Mouse (Mus musculus): Measurements from ENCODE around the gene Tsku. TPM values are rescaled to one million over a fixed set of nuclear protein-coding genes. Genes with fewer than 3 reads are reported as not detected.

The Tsku gene
- polyA plus RNA-seq, 1 experiment from 2014 or later: 22.5 TPM

DNA sequence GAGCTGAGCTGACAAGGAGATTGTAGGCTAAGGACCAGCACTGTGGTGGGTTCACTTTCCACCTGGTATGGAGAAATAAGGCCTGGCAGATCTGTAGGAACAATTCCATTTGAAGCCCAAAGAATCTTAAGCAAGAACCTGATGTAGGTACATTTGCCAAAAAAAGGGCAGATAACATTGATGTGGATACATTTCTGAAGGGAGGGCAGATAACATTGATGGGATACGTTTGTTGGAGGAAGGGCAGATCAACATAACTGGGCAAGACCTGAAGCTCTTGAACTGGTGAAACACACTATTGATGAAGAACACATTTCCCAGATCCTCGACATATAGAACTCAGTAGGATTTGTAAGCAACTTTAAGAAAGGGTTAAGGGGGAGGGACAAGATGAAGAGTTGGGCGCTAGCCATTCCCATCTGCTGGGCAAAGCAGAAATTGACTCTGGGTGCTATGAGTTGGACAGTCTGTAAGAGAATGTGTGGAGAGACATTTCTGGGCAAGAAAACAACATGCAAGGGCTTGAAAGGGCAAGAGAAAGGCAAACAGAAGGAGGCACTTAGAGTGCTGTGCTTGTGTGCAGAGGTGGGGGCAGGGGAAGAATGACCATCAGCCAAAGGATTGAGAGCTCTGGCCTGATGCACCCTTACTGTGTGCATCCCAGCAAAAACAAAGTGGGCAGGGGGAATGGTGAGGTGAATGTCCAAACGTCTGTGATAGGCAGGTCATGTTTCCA lies 48.8 kb downstream of the Tsku start:
- CTCF ChIA-PET: interaction anchor here (0.9 to 2.3 kb wide), 5 partner anchors 9 to 118 kb away, joined by 3 to 12 read pairs (median 4); partner anchors contain the start of gene Acer3
- in situ Hi-C loops (cut with MboI; ENCODE audit: low pct_unique_long_range_greater_than_20kb): no loop called here
- DNase-seq (ENCODE audit: low read depth, low spot score): no peak
- POLR2A ChIA-PET: interaction anchor here (0.6 kb wide), 1 partner anchor 47 kb away, joined by 4 read pairs; no protein-coding TSS in a partner anchor
- no peak for ATAC-seq
- TF ChIP-seq CTCF (IDR thresholded peaks at IDR 0.05): no peak
- no peaks in the 10 kb centered on the region for H3K27me3 ChIP-seq

DNA sequence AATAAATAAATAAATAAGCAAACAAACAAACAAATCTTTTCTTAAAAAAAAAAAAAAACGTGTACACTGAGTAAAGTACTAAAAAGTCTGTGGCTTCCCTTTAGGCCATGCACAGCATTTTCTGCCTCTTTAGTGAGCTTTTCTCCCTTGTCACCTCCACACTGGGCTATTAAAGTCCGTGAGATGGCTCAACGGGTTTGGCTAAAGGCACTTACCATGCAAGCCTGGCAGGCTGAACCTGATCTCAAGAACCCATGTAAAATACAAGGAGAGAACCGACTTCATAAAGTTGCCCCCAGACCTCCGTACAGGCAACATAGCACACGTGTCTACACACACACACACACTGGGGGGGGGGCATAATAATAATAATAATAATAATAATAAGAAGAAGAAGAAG lies 50.9 kb downstream of the Tsku start:
- ATAC-seq: no peak
- H3K27me3 ChIP-seq: no peaks in the 10 kb centered on the region
- DNase-seq (ENCODE audit: low read depth, low spot score): no peak
- no peak for TF ChIP-seq CTCF (IDR thresholded peaks at IDR 0.05)
- CTCF ChIA-PET: interaction anchor here (1.3 to 1.7 kb wide), 3 partner anchors 30 to 125 kb away, joined by 3 read pairs; no protein-coding TSS in a partner anchor
- POLR2A ChIA-PET: interaction anchor here (0.7 kb wide), 1 partner anchor 137 kb away, joined by 3 read pairs; no protein-coding TSS in a partner anchor
- in situ Hi-C loops (cut with MboI; ENCODE audit: low pct_unique_long_range_greater_than_20kb): no loop called here

DNA sequence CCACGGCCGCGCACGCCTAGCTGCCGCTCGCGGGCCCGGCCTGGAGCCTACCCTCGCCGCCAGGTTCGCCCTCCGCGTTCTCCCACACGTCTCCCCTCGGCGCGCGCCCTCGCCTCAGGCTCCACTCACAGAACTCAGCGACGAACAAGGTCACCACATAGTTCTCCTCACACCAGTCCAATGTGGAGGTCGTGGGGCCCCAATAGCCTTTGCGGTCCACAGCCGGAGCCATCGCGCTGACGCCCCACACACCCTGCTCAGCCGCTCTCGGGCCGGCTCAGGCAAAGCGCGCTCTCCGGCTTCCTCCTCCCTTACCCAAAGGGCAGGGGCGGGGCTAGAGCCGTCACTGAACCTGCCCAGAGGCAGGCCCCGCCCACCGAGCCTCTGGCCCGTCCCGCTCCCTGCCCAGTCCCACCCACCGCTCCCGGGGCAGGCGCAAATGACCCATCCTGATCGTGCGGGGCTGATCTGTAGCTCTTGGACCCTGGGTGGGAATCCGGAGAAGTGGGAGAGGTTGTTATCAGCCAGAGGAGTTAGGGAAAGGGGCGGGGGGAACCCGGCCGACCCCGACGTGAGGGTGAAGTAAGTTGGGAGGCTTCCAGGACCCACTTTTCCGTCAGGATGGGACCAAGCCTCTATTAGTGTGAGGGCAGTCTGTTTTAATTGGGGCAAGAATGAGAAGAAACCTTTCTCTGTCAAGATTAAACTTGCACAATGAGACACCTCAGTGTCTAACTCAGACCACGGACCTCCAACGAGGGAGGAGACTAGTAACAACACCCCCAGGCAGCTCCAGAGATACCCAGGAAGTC lies 51.7 kb downstream of the Tsku start:
- ChIA-PET CTCF (interaction anchor here (1.0 to 1.7 kb wide), 5 partner anchors 20 to 126 kb away, joined by 3 to 4 read pairs (median 3); no protein-coding TSS in a partner anchor), POLR2A (interaction anchor here (0.6 to 1.0 kb wide), 2 partner anchors 17 to 26 kb away, joined by 4 to 5 read pairs; no protein-coding TSS in a partner anchor)
- in situ Hi-C loops (cut with MboI; ENCODE audit: low pct_unique_long_range_greater_than_20kb): no loop called here
- no peak for DNase-seq (ENCODE audit: low read depth, low spot score)
- ATAC-seq: peak; percentile 97
- no peaks in the 10 kb centered on the region for H3K27me3 ChIP-seq
- no peak for TF ChIP-seq CTCF (IDR thresholded peaks at IDR 0.05)

DNA sequence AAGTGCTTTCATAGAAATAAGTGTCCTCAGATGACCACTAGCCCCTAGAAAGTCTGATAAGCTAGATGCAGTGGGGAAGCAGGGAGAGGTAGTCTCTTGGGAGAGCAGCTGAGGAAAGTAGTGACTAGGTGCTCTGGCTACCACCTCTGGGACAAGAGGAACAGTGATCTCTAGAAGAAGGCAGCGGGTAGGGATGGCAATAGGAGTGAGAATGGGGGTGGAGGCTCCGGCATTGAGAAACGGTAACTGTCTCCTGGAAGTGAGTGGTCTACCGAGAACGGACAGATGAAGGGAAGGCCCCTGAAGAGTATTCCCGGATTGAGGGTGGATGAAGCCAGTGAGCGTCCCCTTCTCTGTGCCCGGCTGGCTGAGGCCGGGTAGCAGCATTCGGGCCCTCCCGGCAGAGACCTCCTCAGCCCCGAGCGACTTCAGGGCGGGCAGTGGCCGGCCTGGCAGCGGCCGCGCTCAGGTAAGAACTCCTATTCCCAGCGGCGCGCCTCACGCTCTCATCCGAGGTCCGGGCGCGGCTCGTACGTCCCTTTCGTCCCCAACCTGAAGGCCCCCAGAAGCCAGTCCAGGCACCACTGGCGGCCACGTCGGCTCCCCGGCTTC lies 52.4 kb downstream of the Tsku start:
- TF ChIP-seq CTCF (IDR thresholded peaks at IDR 0.05): no peak
- ATAC-seq: peak; percentile 47
- DNase-seq (ENCODE audit: low read depth, low spot score): no peak
- in situ Hi-C loops (cut with MboI; ENCODE audit: low pct_unique_long_range_greater_than_20kb): no loop called here
- H3K27me3 ChIP-seq: no peaks in the 10 kb centered on the region
- CTCF ChIA-PET: interaction anchor here (1.0 to 1.5 kb wide), 4 partner anchors 19 to 39 kb away, joined by 3 to 5 read pairs (median 4); no protein-coding TSS in a partner anchor
- POLR2A ChIA-PET: interaction anchor here (0.5 to 1.0 kb wide), 2 partner anchors 16 to 22 kb away, joined by 4 to 5 read pairs; no protein-coding TSS in a partner anchor

DNA sequence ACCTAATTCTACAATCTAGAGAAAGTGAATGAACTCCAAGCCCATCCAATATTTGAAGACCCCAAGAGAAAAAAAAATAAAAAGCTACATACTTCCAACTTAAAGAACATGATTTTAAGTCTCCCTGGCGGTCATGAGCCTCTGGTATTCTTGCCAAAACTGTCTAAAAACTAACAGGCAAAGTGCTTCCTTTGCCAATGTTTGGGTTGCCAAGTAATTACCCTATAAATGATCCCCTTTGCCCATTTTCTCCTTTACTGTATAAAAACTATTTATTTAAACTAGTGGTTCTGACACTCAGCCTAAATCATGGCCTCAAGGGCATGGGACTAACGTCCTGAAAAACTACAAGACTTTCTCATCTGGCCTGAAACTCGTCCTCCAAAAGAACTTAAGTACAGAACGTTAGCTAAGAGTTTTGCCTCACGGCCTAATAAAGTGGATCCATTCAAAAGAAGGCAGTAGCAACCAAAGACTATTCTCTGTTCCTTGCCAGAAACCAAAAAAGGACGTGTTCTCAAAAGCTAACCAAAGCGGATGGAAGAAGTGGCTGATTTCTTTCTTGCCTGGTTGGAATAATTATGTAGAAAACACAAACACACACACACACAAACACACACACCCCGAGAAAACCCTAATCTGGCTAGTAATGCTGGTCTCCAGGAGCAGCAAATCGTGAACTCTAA lies 53.1 kb downstream of the Tsku start:
- ATAC-seq (no peak), DNase-seq (ENCODE audit: low read depth, low spot score) (no peak)
- H3K27me3 ChIP-seq: no peaks in the 10 kb centered on the region
- in situ Hi-C loops (cut with MboI; ENCODE audit: low pct_unique_long_range_greater_than_20kb): no loop called here
- CTCF ChIA-PET: interaction anchor here (0.9 to 1.5 kb wide), 4 partner anchors 18 to 131 kb away, joined by 3 to 5 read pairs (median 4); no protein-coding TSS in a partner anchor
- TF ChIP-seq CTCF (IDR thresholded peaks at IDR 0.05): no peak
- POLR2A ChIA-PET: no interaction called here

DNA sequence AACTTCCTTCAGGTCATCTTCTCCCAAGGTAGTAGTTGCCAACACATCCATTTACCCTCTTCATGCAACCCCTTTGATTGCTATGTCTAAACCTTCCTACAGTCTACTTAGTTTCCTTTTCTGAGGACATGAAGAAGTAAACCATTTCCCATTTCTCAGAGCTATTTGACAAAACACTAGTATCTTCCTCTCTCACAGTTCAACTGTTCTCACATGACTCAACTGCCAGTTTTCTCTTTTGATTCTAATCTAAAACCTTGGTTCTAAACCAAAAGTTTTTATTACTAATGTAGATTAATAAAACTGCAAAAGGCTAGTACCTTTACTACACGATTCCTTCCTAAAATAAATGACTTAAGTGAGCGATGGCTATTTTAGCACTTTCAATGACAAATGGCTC lies 53.7 kb downstream of the Tsku start:
- ChIA-PET POLR2A (no interaction called here), CTCF (interaction anchor here (0.9 to 2.0 kb wide), 3 partner anchors 16 to 131 kb away, joined by 4 to 5 read pairs (median 4); no protein-coding TSS in a partner anchor)
- DNase-seq (ENCODE audit: low read depth, low spot score) (no peak), ATAC-seq (no peak)
- no peaks in the 10 kb centered on the region for H3K27me3 ChIP-seq
- in situ Hi-C loops (cut with MboI; ENCODE audit: low pct_unique_long_range_greater_than_20kb): no loop called here
- TF ChIP-seq CTCF (IDR thresholded peaks at IDR 0.05): no peak

Other genes with a start within 250 kb of the Tsku start
- gene Myo7a, start 241.8 kb downstream of the Tsku start, polyA plus RNA-seq (2021): 4.0 TPM
- 0.62 TPM for gene Omp, start 215.8 kb downstream of the Tsku start, polyA plus RNA-seq (2021)
- gene Capn5, start 183.1 kb downstream of the Tsku start, polyA plus RNA-seq (2021): 69.8 TPM
- gene B3gnt6, start 161.8 kb downstream of the Tsku start, polyA plus RNA-seq (2021): 0.12 TPM
- 67.8 TPM for gene Acer3, start 40.1 kb downstream of the Tsku start, polyA plus RNA-seq (2021)
- gene Gucy2d, start 79.1 kb upstream of the Tsku start, polyA plus RNA-seq (2021): not detected
- gene Lrrc32, start 128.0 kb upstream of the Tsku start, polyA plus RNA-seq (2021): 8.9 TPM